In the genomic region with DNA sequence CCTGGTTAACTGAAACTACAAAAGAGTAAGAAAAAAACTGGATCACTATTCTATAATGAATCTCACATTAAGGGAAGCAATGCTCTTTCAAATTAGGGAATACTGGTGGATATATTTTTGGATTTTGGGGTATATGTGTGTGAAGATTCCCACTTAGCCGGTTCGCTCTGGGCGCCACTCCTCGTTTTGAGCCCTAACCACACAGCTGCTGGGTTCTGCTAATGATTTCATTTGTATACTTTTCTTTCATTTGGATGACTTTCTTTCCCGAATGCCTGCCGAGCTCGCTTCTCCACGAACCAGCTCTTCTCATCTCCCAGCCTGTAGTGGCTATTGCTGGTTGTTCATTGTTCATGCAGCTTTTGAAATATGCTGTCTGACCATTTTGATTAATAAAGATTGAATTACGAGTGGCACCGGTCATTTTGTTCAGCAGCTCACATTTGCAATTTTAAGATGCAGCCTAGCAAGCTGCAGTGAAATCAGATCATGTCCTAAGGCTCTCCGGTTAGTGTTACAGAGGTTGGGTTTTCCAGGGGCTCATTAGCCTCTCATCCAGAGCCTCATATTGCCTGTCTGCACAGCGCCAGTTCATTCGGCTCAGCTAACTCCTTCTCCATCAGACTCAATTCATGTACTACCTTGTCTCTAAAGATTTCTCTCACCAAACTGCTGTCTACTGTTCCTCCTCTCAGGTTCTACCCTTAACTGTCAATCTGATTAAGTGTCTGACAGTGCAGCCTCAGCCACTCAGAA, we compare ENCODE assay signal across 16 mouse cellular contexts.
A peak's percentile ranks its signal among the peaks of the same experiment; 100 is the strongest.
DNase-seq lines count a peak whose midpoint lies in the region; ATAC-seq and TF ChIP-seq lines count a peak whose summit lies in the region.
"Had no signal": no experiment of that assay in that cellular context is flagged by ENCODE, and none has a peak within 500 bp of the region (broad histone marks: within the 10 kb centered on the region; RNA-seq: fewer than 3 reads in every experiment).

No protein-coding gene starts in this region.

- no peak for TF ChIP-seq CTCF in forebrain, postnatal 0 days (IDR thresholded peaks at IDR 0.05; ENCODE audit: low read depth)
- no peak for TF ChIP-seq CTCF in gastrocnemius, adult 2 months (IDR thresholded peaks at IDR 0.05)

- intact Hi-C loops in gastrocnemius, adult 2 months (cut with DNase I): no loop called here

- 70% methylated on average over 13 of the region's 13 CpGs for WGBS in midbrain, embryonic 12.5 days
- 80% methylated on average over 13 of the region's 13 CpGs for WGBS in midbrain, embryonic 11.5 days
- WGBS in embryonic facial prominence, embryonic 11.5 days: 62% methylated on average over 13 of the region's 13 CpGs
- 33% methylated on average over 13 of the region's 13 CpGs for WGBS in forebrain, postnatal 0 days
- 31% methylated on average over 13 of the region's 13 CpGs for WGBS in midbrain, embryonic 16.5 days

- no peaks in the 10 kb centered on the region for H3K27me3 ChIP-seq in midbrain, embryonic 12.5 days
- H3K27me3 ChIP-seq in midbrain, embryonic 11.5 days (ENCODE audit: control insufficient read depth, insufficient read depth, low read length): no peaks in the 10 kb centered on the region
- no peaks in the 10 kb centered on the region for H3K27me3 ChIP-seq in embryonic facial prominence, embryonic 11.5 days (ENCODE audit: control insufficient read depth, insufficient read depth, low read length)
- no peaks in the 10 kb centered on the region for H3K27me3 ChIP-seq in forebrain, postnatal 0 days (ENCODE audit: insufficient read depth, low read length)
- H3K27me3 ChIP-seq in midbrain, embryonic 16.5 days (ENCODE audit: control insufficient read depth, insufficient read depth, low read depth, low read length): no peaks in the 10 kb centered on the region
- H3K27me3 ChIP-seq: limb, embryonic 15.5 days had no signal

- no peak overlapping the region for H3K4me2 ChIP-seq in midbrain, embryonic 12.5 days (replicated peaks)
- no peak overlapping the region for H3K4me2 ChIP-seq in midbrain, embryonic 11.5 days
- H3K4me2 ChIP-seq in embryonic facial prominence, embryonic 11.5 days (ENCODE audit: low read depth, low read length): no peak overlapping the region
- peak overlapping the region; percentile 8; the same call in 1 of the 2 replicates for H3K4me2 ChIP-seq in forebrain, postnatal 0 days (ENCODE audit: low read depth)
- peak overlapping the region; percentile 5 for H3K4me2 ChIP-seq in midbrain, embryonic 16.5 days (ENCODE audit: low read length)
- H3K4me2 ChIP-seq: limb, embryonic 15.5 days had no signal

- peak overlapping the region; percentile 7; the same call in 1 of the 2 replicates for H3K27ac ChIP-seq in midbrain, embryonic 12.5 days (replicated peaks)
- H3K27ac ChIP-seq in midbrain, embryonic 11.5 days (ENCODE audit: low read depth, low read length): no peak overlapping the region
- H3K27ac ChIP-seq in embryonic facial prominence, embryonic 11.5 days (replicated peaks; ENCODE audit: low read depth, low read length): no peak overlapping the region
- peak overlapping the region; percentile 29; the same call in 1 of the 2 replicates for H3K27ac ChIP-seq in forebrain, postnatal 0 days (ENCODE audit: low read depth, low read length)
- peak overlapping the region; percentile 43 for H3K27ac ChIP-seq in midbrain, embryonic 16.5 days (ENCODE audit: low read length)
- H3K27ac ChIP-seq in gastrocnemius, adult 2 months: no peak overlapping the region
- H3K27ac ChIP-seq: heart, adult 2 months; limb, embryonic 15.5 days had no signal

- H3K9ac ChIP-seq in midbrain, embryonic 12.5 days (replicated peaks): no peak overlapping the region
- no peak overlapping the region for H3K9ac ChIP-seq in midbrain, embryonic 11.5 days (ENCODE audit: low read length)
- H3K9ac ChIP-seq in embryonic facial prominence, embryonic 11.5 days (replicated peaks; ENCODE audit: low read length): no peak overlapping the region
- H3K9ac ChIP-seq in forebrain, postnatal 0 days: no peak overlapping the region
- H3K9ac ChIP-seq in midbrain, embryonic 16.5 days (ENCODE audit: low read depth, low read length): no peak overlapping the region
- H3K9ac ChIP-seq: limb, embryonic 15.5 days; liver, postnatal 0 days had no signal

- H3K4me3 ChIP-seq in midbrain, embryonic 12.5 days: no peak overlapping the region
- H3K4me3 ChIP-seq in midbrain, embryonic 11.5 days (ENCODE audit: low read depth, low read length): no peak overlapping the region
- H3K4me3 ChIP-seq in embryonic facial prominence, embryonic 11.5 days (ENCODE audit: low read depth, low read length): no peak overlapping the region
- H3K4me3 ChIP-seq in forebrain, postnatal 0 days (ENCODE audit: low read depth, low read length): no peak overlapping the region
- H3K4me3 ChIP-seq in midbrain, embryonic 16.5 days (ENCODE audit: low read depth, low read length): no peak overlapping the region
- no peak overlapping the region for H3K4me3 ChIP-seq in gastrocnemius, adult 2 months
- H3K4me3 ChIP-seq: erythroblast, embryonic 14.5 days; heart, adult 2 months; limb, embryonic 15.5 days had no signal

- no peak for ATAC-seq in midbrain, embryonic 12.5 days (ENCODE audit: low FRiP score, low read depth)
- no peak for ATAC-seq in midbrain, embryonic 11.5 days (ENCODE audit: low FRiP score)
- no peak for ATAC-seq in embryonic facial prominence, embryonic 11.5 days (replicated peaks; ENCODE audit: insufficient number of reproducible peaks, low FRiP score, low TSS enrichment, low read depth)
- peak; percentile 58; the same call in 1 of the 2 replicates for ATAC-seq in forebrain, postnatal 0 days
- ATAC-seq in midbrain, embryonic 16.5 days: peak; percentile 88
- ATAC-seq: inflammation-experienced regulatory T-cells, adult 6 months; liver, postnatal 0 days had no signal

- H3K9me3 ChIP-seq in midbrain, embryonic 12.5 days: no peaks in the 10 kb centered on the region
- no peaks in the 10 kb centered on the region for H3K9me3 ChIP-seq in midbrain, embryonic 11.5 days (ENCODE audit: control insufficient read depth, low read length)
- H3K9me3 ChIP-seq in embryonic facial prominence, embryonic 11.5 days (replicated peaks; ENCODE audit: control insufficient read depth, low read length): no peaks in the 10 kb centered on the region
- H3K9me3 ChIP-seq in forebrain, postnatal 0 days (ENCODE audit: low read length): no peaks in the 10 kb centered on the region
- H3K9me3 ChIP-seq in midbrain, embryonic 16.5 days (replicated peaks; ENCODE audit: control insufficient read depth, low read length, poor library complexity, severe bottlenecking): no peaks in the 10 kb centered on the region
- H3K9me3 ChIP-seq: limb, embryonic 15.5 days had no signal

- no peaks in the 10 kb centered on the region for H3K36me3 ChIP-seq in midbrain, embryonic 12.5 days
- no peaks in the 10 kb centered on the region for H3K36me3 ChIP-seq in midbrain, embryonic 11.5 days (ENCODE audit: control insufficient read depth, insufficient read depth, low read length)
- no peaks in the 10 kb centered on the region for H3K36me3 ChIP-seq in embryonic facial prominence, embryonic 11.5 days (replicated peaks; ENCODE audit: control insufficient read depth, insufficient read depth, low read depth, low read length)
- no peaks in the 10 kb centered on the region for H3K36me3 ChIP-seq in forebrain, postnatal 0 days (ENCODE audit: insufficient read depth)
- no peaks in the 10 kb centered on the region for H3K36me3 ChIP-seq in midbrain, embryonic 16.5 days (ENCODE audit: control insufficient read depth, insufficient read depth, low read length)
- H3K36me3 ChIP-seq: G1E; limb, embryonic 15.5 days had no signal

- no peaks in the 10 kb centered on the region for H3K4me1 ChIP-seq in midbrain, embryonic 12.5 days
- H3K4me1 ChIP-seq in midbrain, embryonic 11.5 days (ENCODE audit: control insufficient read depth, insufficient read depth, low read length): no peaks in the 10 kb centered on the region
- H3K4me1 ChIP-seq in embryonic facial prominence, embryonic 11.5 days (ENCODE audit: control insufficient read depth, insufficient read depth, low read length): no peaks in the 10 kb centered on the region
- H3K4me1 ChIP-seq in forebrain, postnatal 0 days (ENCODE audit: insufficient read depth): no peaks in the 10 kb centered on the region; the same call in 1 of the 2 replicates
- peaks cover 17% of the 10 kb centered on the region for H3K4me1 ChIP-seq in midbrain, embryonic 16.5 days (ENCODE audit: control insufficient read depth, insufficient read depth, low read length)
- H3K4me1 ChIP-seq: limb, embryonic 15.5 days had no signal

- no peak for DNase-seq in midbrain, embryonic 11.5 days (ENCODE audit: low spot score, missing footprints)
- DNase-seq in embryonic facial prominence, embryonic 11.5 days (ENCODE audit: low spot score): peak; percentile 45
- DNase-seq in forebrain, postnatal 0 days: peak; percentile 27
- DNase-seq in ovary, postnatal 14 days (ENCODE audit: low spot score): no peak
- no peak for DNase-seq in gastrocnemius, adult 2 months
- DNase-seq: adrenal gland, adult 8-10 months; cerebellum, adult 2 months; heart, adult 2 months; liver, postnatal 0 days; right cerebral cortex, postnatal 14 days had no signal

Comparison
In these comparisons a context has a peak if more than half of its experiments do, and no peak if none do; other contexts are left out.
1. ATAC-seq: peak in forebrain, postnatal 0 days (single experiment) and midbrain, embryonic 16.5 days (single experiment); none in midbrain, embryonic 12.5 days (single experiment), midbrain, embryonic 11.5 days (single experiment) and embryonic facial prominence, embryonic 11.5 days (single experiment).
2. H3K27ac ChIP-seq: peak in midbrain, embryonic 12.5 days (single experiment), forebrain, postnatal 0 days (single experiment) and midbrain, embryonic 16.5 days (single experiment); none in midbrain, embryonic 11.5 days (single experiment), embryonic facial prominence, embryonic 11.5 days (single experiment) and gastrocnemius, adult 2 months (single experiment).
3. H3K4me2 ChIP-seq: peak in forebrain, postnatal 0 days (single experiment) and midbrain, embryonic 16.5 days (single experiment); none in midbrain, embryonic 12.5 days (single experiment), midbrain, embryonic 11.5 days (single experiment) and embryonic facial prominence, embryonic 11.5 days (single experiment).
4. DNase-seq: peak in embryonic facial prominence, embryonic 11.5 days (single experiment) and forebrain, postnatal 0 days (single experiment); none in midbrain, embryonic 11.5 days (single experiment), ovary, postnatal 14 days (single experiment) and gastrocnemius, adult 2 months (single experiment).